Mouse (Mus musculus) brain, embryonic 14.5 days (tissue): Measurements from ENCODE around the gene Ubap2l.

Source experiments
- CTCF ChIP-seq: fragments of 200-500 bp; IDR thresholded peaks from 2 replicates; pipeline ENCODE4 v1.5.1; 2012; ENCODE audit warnings: inconsistent platforms, mild to moderate bottlenecking, moderate library complexity, borderline replicate concordance; ENCODE audit not compliant: insufficient read depth, insufficient read length; ENCODE audit errors: extremely low read depth
- POLR2A ChIP-seq: fragments of 200-500 bp; IDR thresholded peaks from 2 replicates; pipeline ENCODE4 v1.6.1; 2012; ENCODE audit warnings: mild to moderate bottlenecking, inconsistent platforms, borderline replicate concordance; ENCODE audit not compliant: poor library complexity, insufficient read depth, insufficient read length, severe bottlenecking; ENCODE audit errors: extremely low read depth

DNA sequence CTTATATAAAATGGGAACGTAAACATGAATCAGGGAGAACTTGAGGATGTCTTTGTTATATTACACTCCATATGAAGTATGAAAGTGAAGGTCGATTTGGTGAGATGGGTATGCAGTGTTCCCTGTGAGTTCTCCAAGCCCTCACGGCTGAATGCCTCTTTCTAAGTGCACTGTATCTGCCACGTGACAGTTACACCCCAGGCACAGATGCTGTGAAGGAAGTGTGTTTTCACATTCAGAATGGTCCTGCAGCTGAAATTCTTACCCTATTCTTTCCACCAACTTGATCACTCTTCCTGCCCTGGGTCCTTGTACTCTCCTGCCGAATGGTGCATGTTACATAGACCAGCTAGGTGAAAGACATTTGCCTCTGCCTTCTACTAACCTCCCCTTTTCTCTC lies 45.5 kb upstream of the Ubap2l start:
- TF ChIP-seq CTCF: no peak
- no peak for TF ChIP-seq POLR2A
